Mouse (Mus musculus): Measurements from ENCODE around the gene Gm364.

GRCm38 (mm10) chrX:57380915-57381314, 28.0 kb upstream of the Gm364 start:
- TF ChIP-seq CTCF (IDR thresholded peaks at IDR 0.05; ENCODE audit: borderline replicate concordance, insufficient read depth, low read depth, low read length) = no peak
- TF ChIP-seq POLR2A (IDR thresholded peaks at IDR 0.05; ENCODE audit: borderline replicate concordance, insufficient read depth, low read length) = no peak

Data from cerebellum, adult 2 months (tissue).